Mouse (Mus musculus): ENCODE data around the gene Cand2. TPM values are rescaled to one million over a fixed set of nuclear protein-coding genes. Genes with fewer than 3 reads are reported as not detected.

The Cand2 gene
- total RNA-seq (2021) (10 to 100 TPM; 69.3 to 77.2 TPM), polyA plus RNA-seq (2012; rRNA removed) (59.0 and 68.4 TPM in 2 replicates)
- long read RNA-seq, full-length matches to known transcripts, result 23 of 58 reads
- long read RNA-seq, partial matches to known transcripts, result 28 of 58 reads
- long read RNA-seq, other reads (novel, unspliced or antisense), result 7 of 58 reads

DNA sequence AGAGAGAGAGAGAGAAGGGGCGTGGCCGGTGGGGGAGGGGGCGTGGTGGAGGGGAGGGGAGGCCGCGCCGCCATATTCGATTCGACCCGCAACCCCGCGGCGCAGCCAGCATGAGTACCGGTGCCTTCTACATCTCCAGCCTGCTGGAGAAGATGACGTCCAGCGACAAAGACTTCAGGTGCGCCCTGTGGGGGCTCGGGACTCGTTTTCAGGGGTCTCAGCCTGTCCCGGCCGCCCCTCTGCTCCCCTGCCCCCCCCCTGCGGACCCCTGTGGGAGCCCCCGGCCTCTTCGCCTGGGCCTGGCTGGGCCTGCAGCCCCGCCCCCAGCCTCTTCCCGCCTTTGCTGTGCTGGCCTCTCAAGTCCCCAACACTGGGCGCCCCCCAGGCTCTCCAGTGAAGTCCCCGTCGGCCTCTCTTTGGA lies at the start of gene Cand2:
Gene Cand2 (plus strand): TSS at position 38 of the 421 bp plus-strand sequence.
- 2% methylated on average over 22 of the region's 28 CpGs for WGBS
- Histone ChIP-seq H3K4me1 (ENCODE audit: control insufficient read depth, insufficient read depth, low read length) (peaks cover 4% of the 10 kb centered on the region), H3K36me3 (ENCODE audit: control insufficient read depth, insufficient read depth, low read length) (no peaks in the 10 kb centered on the region), H3K4me3 (peak within 1 kb of the TSS; percentile 60), H3K79me2 (replicated peaks; ENCODE audit: control insufficient read depth, insufficient read depth, low read length) (no peaks in the 10 kb centered on the region), H3K9ac (ENCODE audit: low read depth, low read length) (peak within 1 kb of the TSS; percentile 71), H3K27me3 (ENCODE audit: control insufficient read depth, insufficient read depth, low read length) (no peaks in the 10 kb centered on the region), H3K27ac (peak within 1 kb of the TSS; percentile 92)
- no peak for TF ChIP-seq EP300 (IDR thresholded peaks at IDR 0.05; ENCODE audit: insufficient read depth, low read depth, low read length)
- TF ChIP-seq POLR2A (IDR thresholded peaks at IDR 0.05; ENCODE audit: insufficient read depth, low read depth, low read length), result peak; percentile 35; the same call in 1 of the 2 replicates
- intact Hi-C loops (cut with DNase I), result loop anchor here (5.0 kb wide), 1 partner anchor 77 kb away; no protein-coding TSS in a partner anchor
- DNase-seq, result peak; percentile 49 to 65

DNA sequence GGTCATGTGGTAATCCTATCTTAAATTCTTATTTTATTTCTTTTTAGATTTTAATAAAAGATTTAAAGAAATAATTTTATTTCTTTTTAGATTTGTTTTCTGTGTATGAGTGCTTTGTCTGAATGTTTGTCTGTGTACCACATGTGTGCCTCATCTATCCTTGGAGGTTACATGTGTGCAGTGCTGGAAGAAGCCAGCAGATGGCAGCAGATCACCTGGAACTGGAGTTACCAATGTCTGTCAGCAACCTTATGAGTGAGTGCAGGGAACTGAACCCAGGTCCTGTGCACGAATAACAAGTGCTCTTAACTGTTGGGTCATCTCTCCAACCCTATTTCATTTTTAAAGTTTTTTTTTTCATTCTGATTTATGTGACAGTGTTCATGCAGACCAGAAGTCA lies 47.2 kb upstream of the Cand2 start:
- TF ChIP-seq POLR2A (IDR thresholded peaks at IDR 0.05; ENCODE audit: insufficient read depth, low read depth, low read length), result no peak
- TF ChIP-seq CTCF (IDR thresholded peaks at IDR 0.05), result peak; percentile 87
- TF ChIP-seq EP300 (IDR thresholded peaks at IDR 0.05; ENCODE audit: insufficient read depth, low read depth, low read length), result 0 out of 2 replicates have a peak, but pooled peaks have one; percentile 30
- WGBS, result 89% methylated on average over 1 of the region's 1 CpGs
- no peaks in the 10 kb centered on the region for H3K36me3 ChIP-seq (ENCODE audit: control insufficient read depth, insufficient read depth, low read length)
- no peak overlapping the region for H3K9ac ChIP-seq (ENCODE audit: low read depth, low read length)
- intact Hi-C loops (cut with DNase I), result loop anchor here (2.0 to 5.0 kb wide), 2 partner anchors 44 to 75 kb away; no protein-coding TSS in a partner anchor
- no peak overlapping the region for H3K4me3 ChIP-seq
- no peak overlapping the region for H3K27ac ChIP-seq
- no peaks in the 10 kb centered on the region for H3K79me2 ChIP-seq (replicated peaks; ENCODE audit: control insufficient read depth, insufficient read depth, low read length)
- H3K27me3 ChIP-seq (ENCODE audit: control insufficient read depth, insufficient read depth, low read length), result no peaks in the 10 kb centered on the region
- peaks cover 5% of the 10 kb centered on the region; the same call in 1 of the 2 replicates for H3K4me1 ChIP-seq (ENCODE audit: control insufficient read depth, insufficient read depth, low read length)
- DNase-seq, result peak; percentile 33 to 64

DNA sequence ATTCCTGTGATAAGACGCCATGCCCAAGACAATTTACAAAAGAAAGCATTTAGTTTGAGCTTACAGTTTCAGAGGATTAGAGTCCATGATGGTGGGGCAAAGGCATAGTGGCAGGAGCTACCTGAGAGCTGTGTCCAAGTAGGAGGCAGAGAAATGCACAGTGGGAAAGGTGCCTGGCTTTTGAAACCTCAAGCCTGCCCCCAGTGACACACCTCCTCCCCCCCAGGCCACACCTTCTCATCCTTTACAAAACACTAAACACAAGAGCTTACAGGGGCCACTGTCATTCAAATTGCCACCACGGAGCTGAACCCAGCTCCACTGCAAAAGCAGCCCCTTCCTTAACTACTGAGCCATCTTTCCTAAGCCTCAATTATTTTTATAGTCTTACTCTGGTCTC lies 46.8 kb upstream of the Cand2 start:
- Histone ChIP-seq H3K27ac (no peak overlapping the region), H3K36me3 (ENCODE audit: control insufficient read depth, insufficient read depth, low read length) (no peaks in the 10 kb centered on the region), H3K4me3 (no peak overlapping the region), H3K4me1 (ENCODE audit: control insufficient read depth, insufficient read depth, low read length) (peaks cover 3% of the 10 kb centered on the region; the same call in 1 of the 2 replicates), H3K9ac (ENCODE audit: low read depth, low read length) (no peak overlapping the region), H3K79me2 (replicated peaks; ENCODE audit: control insufficient read depth, insufficient read depth, low read length) (no peaks in the 10 kb centered on the region), H3K27me3 (ENCODE audit: control insufficient read depth, insufficient read depth, low read length) (no peaks in the 10 kb centered on the region)
- 63% methylated on average over 2 of the region's 2 CpGs for WGBS
- TF ChIP-seq CTCF (IDR thresholded peaks at IDR 0.05) (no peak), EP300 (IDR thresholded peaks at IDR 0.05; ENCODE audit: insufficient read depth, low read depth, low read length) (no peak), POLR2A (IDR thresholded peaks at IDR 0.05; ENCODE audit: insufficient read depth, low read depth, low read length) (no peak)
- no peak for DNase-seq
- intact Hi-C loops (cut with DNase I), result loop anchor here (2.0 to 5.0 kb wide), 2 partner anchors 43 to 75 kb away; no protein-coding TSS in a partner anchor

DNA sequence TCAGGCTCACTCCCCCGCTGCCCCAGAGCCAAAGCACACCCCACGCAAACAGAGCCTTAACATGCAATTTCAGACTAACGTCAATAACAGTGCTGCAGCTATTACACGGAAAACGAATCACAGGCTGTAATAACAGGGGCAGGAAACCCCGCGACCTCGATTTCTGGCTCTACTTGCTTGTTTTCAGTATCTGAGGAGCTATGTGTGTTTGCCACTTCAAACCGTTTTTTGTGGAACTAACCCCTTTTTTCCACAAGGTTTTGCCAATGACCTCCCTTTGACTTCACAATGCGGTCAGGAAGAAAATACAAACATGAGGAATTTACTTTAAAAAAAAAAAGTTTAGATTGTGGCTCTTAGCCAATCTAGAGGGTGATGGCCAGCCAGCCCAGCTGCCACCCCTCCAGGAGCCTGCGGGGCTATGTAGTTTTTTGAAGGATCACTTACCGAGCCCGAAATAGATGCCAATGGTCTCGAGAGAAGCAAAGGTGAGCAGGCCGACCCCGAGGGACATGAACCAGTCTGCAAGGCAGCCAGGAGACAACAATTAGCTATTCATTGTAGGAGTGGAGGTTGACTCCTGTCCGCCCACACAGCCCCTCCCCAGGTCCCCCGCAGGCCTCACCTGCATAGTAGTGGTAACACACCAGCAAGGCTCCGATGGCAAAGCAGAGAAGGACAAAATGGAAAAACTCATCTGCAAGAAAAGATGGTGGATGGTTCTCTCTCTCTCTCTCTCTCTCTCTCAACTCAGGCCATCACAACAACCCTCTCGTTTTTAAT lies 43.6 kb upstream of the Cand2 start:
- 52% methylated on average over 20 of the region's 20 CpGs for WGBS
- TF ChIP-seq EP300 (IDR thresholded peaks at IDR 0.05; ENCODE audit: insufficient read depth, low read depth, low read length) (no peak), CTCF (IDR thresholded peaks at IDR 0.05) (no peak), POLR2A (IDR thresholded peaks at IDR 0.05; ENCODE audit: insufficient read depth, low read depth, low read length) (no peak)
- intact Hi-C loops (cut with DNase I), result no loop called here
- no peak overlapping the region for H3K4me3 ChIP-seq
- no peaks in the 10 kb centered on the region for H3K4me1 ChIP-seq (ENCODE audit: control insufficient read depth, insufficient read depth, low read length)
- no peak overlapping the region for H3K9ac ChIP-seq (ENCODE audit: low read depth, low read length)
- no peaks in the 10 kb centered on the region for H3K36me3 ChIP-seq (ENCODE audit: control insufficient read depth, insufficient read depth, low read length)
- DNase-seq, result no peak
- H3K27me3 ChIP-seq (ENCODE audit: control insufficient read depth, insufficient read depth, low read length), result no peaks in the 10 kb centered on the region
- no peaks in the 10 kb centered on the region for H3K79me2 ChIP-seq (replicated peaks; ENCODE audit: control insufficient read depth, insufficient read depth, low read length)
- no peak overlapping the region for H3K27ac ChIP-seq

- WGBS, result 71% methylated on average over 22 of the region's 22 CpGs
- TF ChIP-seq EP300 (IDR thresholded peaks at IDR 0.05; ENCODE audit: insufficient read depth, low read depth, low read length) (no peak), POLR2A (IDR thresholded peaks at IDR 0.05; ENCODE audit: insufficient read depth, low read depth, low read length) (no peak), CTCF (IDR thresholded peaks at IDR 0.05) (no peak)
- Histone ChIP-seq H3K79me2 (replicated peaks; ENCODE audit: control insufficient read depth, insufficient read depth, low read length) (no peaks in the 10 kb centered on the region), H3K36me3 (ENCODE audit: control insufficient read depth, insufficient read depth, low read length) (no peaks in the 10 kb centered on the region), H3K4me3 (no peak overlapping the region), H3K27me3 (ENCODE audit: control insufficient read depth, insufficient read depth, low read length) (no peaks in the 10 kb centered on the region), H3K4me1 (ENCODE audit: control insufficient read depth, insufficient read depth, low read length) (no peaks in the 10 kb centered on the region), H3K27ac (no peak overlapping the region), H3K9ac (ENCODE audit: low read depth, low read length) (no peak overlapping the region)
- intact Hi-C loops (cut with DNase I), result no loop called here
- DNase-seq, result no peak
These were observed 41.9 kb upstream of the Cand2 start for GRCm38 (mm10) chr6:115732341-115732928.
